Mouse (Mus musculus): ENCODE data around the gene Ptn. TPM values are rescaled to one million over a fixed set of nuclear protein-coding genes. Genes with fewer than 3 reads are reported as not detected.
A peak's percentile ranks its signal among the peaks of the same experiment; 100 is the strongest.

Gene Ptn
- total RNA-seq, 4 experiments from 2014 or later: 62.3 to 89.5 (median 76.4) TPM

DNA sequence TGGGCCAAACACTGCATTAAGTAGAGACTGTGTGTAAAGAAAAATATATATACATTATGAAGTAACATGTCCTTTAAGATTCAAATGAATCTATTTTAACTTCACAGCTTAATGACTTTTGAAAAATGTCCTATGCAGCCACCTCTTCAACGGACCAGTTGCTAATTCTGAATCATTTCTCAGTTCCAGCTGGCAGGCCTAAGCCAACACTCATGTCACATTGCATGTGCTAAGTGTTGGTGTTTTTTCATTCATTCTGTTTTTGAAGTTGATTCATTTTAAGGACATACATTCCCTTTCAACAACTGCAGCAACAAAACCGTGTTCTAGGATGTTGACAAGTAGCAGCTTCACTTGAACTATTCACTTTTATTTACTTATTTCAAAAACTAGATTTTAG, 6.0 kb upstream of the Ptn start:
- DNase-seq: no peak

DNA sequence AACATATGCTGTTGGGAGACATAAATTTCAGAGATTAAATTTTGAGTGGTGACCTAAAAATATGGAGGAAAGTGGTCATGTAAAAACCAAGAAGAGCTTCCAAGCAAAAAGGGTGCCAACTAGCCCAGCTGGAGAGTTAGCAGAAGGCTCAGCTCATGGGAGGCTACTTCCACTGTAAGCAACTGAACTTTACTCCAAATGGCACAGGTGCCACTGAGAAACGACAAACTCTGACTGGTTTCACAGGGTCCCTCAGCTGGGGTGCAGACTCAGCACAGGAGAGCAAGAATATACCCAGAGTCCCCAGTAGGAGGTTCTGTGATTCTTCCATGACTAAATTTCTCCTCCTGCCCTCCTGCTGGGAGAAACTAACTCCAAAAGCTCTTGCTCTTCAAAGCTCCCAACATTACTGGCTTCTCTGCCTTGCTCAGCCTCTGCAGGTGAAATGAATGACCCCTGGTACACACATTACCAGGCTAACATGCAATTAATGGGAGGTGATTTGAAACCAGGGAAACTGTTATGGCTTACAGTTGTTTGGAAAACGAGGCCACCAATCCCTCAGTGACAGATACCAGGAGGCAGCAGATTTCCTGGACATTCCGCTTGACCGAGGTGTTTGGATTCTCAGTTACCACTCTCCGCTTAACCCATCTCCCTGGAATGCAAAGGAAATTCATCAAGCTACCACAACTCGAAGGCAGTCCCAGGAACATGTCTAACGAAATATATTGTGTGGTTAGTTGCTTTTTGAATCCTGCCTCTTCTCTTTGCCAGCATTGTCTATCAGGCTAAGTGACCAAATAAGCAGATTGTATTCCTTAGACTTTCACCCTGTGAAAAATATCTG, 2.9 kb upstream of the Ptn start:
- DNase-seq: no peak

DNA sequence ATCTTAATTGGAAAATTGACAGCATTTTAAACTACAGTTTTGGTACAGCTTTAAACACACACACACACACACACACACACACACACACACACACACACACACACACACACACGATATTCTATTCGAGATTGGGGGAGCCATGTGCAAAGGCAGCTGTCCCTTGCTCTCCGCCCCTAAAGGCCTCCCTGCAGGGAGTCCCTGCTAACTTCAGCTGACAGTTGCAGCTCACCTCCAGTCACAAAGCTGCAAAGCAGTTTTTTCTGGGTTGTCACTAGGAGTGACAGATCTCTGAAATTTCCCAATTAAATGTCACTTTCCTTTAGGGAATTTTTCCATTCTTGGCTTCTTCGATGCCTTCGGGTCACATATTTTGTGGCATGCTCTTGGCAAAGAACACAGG, 428 bp upstream of the Ptn start:
- no peak for DNase-seq

DNA sequence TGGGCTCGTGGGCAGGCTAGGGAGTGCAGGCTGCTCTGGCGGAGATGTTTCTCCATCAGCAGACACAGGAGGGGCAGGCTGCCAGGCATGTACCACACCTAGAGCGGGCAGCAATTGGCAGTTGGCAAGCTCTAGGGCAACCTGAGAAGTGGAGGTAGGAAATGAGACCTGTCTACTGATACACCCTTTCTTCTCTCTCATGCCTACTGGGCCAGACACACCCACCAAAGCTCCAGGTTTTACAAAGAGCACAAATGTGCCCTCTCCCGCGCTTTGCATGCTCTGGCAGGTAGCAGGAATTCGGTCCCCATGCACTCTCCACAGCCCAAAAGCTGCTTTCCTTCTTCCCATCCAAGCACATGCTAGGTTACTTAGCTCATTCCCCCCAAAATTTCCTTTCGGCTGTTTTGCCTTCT, 701 bp downstream of the Ptn start:
- no peak for DNase-seq

DNA sequence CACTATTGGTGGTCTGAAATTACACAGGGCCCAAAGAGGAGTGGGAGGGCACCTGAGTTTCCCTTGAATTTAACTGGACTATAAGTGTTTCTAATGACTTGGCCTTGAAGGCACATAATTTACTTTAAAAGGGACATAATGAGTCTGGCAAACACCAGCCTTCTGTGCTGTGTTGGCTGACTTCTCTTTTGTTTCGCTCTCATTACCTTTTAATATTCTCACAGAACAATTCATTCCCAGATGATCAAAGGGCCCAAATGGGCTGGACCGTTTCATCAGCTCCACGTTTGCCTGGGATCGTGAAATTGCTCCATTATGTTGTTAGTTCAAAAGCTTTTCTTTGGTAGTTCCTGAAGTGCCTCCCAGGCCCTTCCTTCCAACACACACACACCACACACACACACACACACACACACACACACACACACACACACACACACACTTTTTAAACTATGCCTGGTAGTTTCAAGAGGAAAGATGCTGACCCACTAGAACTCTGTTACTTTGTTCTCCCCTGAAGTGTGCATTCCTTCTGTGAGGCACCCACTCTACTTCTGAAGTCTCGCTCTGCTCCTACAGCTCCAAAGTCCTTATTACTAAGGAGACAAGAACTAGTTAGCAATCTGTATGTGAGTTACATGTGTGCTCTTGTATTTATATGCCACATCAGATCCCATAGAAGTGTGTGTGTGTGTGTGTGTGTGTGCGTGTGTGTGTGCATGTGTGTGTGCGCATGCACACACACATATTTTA, 1.5 kb downstream of the Ptn start:
- DNase-seq: no peak

- peak; percentile 49 for DNase-seq
Observed at GRCm38 (mm10) chr6:36806906-36807305, 3.1 kb downstream of the Ptn start.

DNA sequence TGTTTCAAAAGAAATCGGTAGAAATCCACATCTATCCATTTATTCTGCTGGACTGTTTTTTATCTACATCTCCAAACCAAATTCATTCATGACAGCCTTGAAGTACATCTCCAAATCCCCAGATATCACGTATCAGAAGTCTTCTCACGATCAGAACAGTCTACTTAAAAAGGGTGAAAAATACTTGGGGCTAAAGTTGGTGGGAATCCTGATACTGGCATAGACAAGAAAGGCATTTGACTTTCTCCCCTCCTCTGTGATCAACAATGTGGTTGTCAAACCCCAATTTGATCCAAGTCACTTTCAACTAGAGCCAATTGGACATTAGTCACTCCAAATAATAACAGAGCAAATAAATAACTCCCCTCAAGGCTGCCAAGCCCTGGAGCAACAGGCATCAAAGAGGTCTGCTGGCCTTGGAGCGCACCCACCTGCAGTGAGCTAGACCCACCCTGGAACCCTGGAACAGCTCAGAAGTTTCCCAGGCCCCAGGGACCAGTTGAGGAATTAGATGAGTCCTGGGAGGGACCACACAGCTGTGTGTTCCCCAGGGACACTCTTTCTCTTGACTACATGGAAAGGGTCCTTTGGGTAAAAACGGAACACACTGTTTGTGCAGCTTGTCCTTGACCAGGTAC, 9.6 kb downstream of the Ptn start:
- peak; percentile 50 for DNase-seq

- DNase-seq: no peak
Observed at GRCm38 (mm10) chr6:36797066-36797655, 12.9 kb downstream of the Ptn start.

- DNase-seq: no peak
Observed at GRCm38 (mm10) chr6:36794535-36794934, 15.5 kb downstream of the Ptn start.

GRCm38 (mm10) chr6:36793775-36794174, 16.2 kb downstream of the Ptn start:
- DNase-seq: no peak

GRCm38 (mm10) chr6:36789261-36789660, 20.8 kb downstream of the Ptn start:
- DNase-seq: no peak

DNA sequence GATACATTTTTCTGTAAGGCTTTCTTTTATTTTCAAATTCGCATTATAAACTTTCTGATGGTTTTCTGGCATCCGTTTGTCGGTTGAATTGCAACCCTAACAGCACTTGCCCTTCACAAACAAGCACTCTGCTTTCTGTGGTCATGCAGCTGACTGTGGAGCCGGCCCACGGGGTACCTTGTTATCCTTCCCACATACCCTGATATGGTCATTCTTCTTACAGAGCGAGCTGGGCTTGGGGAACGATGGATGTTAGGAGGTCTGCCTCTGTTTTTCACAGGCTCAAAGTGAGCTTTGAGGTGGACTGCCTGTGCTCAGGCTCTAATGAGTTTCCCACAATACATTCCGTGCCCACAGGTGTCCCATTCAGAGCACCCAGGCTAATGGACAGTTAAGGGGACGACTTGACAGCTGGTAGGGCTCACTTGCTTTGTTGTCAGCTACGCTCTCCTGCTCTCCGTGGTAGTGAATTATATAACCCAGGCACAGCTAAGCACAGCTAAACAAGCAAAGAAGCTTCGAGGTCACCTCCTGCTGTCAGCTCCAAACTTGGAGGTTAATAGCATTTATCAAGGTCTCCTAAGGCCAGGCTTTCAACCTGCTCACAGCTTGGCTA, 21.3 kb downstream of the Ptn start:
- DNase-seq: peak; percentile 67

DNA sequence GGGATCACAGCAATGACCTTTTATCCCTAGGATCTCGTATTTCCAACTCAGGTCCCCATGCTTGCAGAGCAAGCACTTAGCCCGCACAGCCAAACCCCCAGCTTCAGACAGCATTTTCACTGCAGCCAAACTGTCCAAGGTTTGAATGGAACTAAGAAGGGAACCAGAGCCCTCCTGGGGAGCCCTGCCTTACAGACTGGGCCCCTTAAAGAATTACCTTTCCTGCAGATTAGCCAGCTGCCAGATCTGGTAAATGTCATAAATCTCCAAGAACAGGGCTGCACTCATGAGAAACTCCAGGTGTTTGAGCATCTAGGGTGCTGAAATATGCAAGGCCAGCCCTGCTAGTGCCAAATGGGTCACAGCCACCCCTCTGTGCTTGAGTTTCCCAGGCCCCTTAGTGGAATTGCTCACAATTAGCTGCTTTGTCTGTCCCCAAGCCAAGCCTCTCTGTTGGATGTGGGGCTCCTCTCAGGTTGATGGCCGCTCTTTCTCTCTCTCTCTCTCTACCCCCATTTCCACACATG, 25.3 kb downstream of the Ptn start:
- no peak for DNase-seq

DNA sequence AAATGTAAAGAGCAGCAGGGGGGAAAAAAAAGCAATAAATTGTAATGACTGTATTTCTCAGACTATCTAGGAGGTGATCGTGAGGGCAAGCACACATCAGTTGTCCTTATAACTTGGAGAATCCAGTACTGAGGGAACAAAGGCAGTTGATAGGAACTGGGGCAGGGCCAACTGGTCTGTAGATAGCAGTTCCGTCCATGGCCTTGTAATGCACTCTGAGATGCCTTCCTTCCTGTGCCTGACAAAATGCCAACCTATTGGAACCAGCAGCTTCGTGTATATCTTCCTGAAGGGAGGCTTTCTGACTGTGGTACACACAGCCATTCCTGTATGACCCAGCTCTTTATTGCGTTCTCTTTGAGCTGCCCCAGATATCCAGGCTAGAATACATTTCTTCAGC, 27.5 kb downstream of the Ptn start:
- DNase-seq: peak; percentile 42

- DNase-seq: no peak
Observed at GRCm38 (mm10) chr6:36777567-36778337, 32.3 kb downstream of the Ptn start.

DNA sequence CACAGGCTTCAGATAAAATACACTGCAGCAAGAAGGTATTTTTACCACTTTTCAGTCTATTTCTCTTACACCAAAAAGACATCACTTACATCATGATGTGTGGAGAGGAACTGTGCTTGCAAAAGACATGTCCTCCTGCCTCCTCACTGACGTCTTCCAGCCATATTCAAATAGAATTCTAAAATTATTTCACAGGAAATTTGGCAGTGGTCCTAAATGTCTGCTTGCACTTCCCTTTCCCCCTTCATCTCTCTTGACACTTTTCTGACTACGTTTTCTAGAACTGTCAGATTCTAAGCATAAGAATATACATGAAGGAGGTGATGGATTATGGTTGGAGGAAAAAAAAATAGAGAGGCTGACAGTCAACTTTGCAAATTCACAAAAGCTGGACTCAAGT, 33.0 kb downstream of the Ptn start:
- no peak for DNase-seq

- DNase-seq: no peak
Observed at GRCm38 (mm10) chr6:36775647-36776360, 34.2 kb downstream of the Ptn start.

GRCm38 (mm10) chr6:36772541-36772940, 37.5 kb downstream of the Ptn start:
- DNase-seq: no peak

DNA sequence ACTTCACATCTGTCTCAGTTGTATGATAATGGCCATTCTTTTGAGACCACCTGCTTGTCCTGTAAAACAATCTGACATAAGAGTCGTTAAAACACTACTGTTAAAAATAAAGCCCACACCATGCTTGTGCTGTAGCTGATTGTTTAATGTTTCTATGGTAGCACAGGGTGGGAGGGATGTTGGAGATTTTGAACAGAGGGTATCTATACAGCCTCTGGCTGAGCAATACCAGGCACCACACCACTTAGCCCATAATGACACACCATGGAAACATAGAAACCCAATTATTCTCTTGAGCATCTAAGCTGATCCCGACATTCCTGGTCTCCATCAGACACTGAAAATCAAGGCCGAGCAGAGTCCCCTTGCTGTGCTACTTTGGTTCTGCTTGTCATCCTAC, 41.0 kb downstream of the Ptn start:
- no peak for DNase-seq

GRCm38 (mm10) chr6:36766941-36767340, 43.1 kb downstream of the Ptn start:
- no peak for DNase-seq

All from adrenal gland, adult 8-10 months (tissue).